Mouse (Mus musculus): ENCODE data around the gene Hgfac.

Hgfac gene

DNA sequence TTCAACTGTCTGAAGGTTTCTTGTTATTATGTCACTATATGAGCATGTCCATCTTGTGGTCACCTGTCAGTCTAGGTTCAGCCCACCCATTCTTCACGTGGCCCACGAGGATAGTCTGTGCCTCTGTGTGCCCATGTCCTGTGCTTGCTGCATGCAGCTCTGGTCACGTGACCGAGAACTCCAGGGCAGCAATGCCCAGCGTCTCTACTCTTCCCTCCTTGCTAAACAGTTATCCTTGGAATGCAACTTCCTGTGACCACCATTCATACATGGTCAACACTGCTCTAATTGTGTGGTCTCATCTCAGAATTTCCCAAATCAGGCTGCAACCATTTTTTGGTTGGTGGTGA is 48.3 kb downstream of the Hgfac start:
- DNase-seq (ENCODE audit: extremely low read depth, insufficient read length, low spot score), result no peak

DNA sequence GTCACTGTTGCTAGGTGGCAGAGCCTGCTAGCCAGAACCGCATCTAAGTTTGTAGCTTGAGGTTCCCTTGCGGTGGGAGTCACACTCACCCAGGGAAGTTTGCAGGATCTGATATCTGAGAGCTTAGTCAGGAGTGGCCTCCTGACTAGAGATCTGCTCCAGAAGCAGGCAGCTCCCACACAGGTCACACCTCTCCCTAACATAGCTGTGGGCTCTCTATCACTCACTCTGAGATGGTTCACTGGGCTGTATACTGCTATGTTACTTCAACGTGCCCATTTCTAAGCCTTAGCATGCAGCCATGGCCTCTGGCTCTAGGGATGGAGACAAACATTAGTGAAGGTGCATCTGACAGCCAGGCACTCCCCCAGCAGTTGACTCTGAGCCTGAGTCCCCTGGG is 50.3 kb downstream of the Hgfac start:
- DNase-seq (ENCODE audit: extremely low read depth, insufficient read length, low spot score), result no peak

Data from 3134 (cell line).